Mouse (Mus musculus) thymus, postnatal 4 days (tissue): ENCODE data around the gene Prdx2.

Experiments
- DNase-seq: peaks from one replicate; pipeline ENCODE4 v3.0.0; 2021

Gene Prdx2

GRCm38 (mm10) chr8:84949753-84950152 is 19.6 kb upstream of the Prdx2 start:
- no peak for DNase-seq

GRCm38 (mm10) chr8:84952612-84953255 is 16.7 kb upstream of the Prdx2 start:
- no peak for DNase-seq

DNA sequence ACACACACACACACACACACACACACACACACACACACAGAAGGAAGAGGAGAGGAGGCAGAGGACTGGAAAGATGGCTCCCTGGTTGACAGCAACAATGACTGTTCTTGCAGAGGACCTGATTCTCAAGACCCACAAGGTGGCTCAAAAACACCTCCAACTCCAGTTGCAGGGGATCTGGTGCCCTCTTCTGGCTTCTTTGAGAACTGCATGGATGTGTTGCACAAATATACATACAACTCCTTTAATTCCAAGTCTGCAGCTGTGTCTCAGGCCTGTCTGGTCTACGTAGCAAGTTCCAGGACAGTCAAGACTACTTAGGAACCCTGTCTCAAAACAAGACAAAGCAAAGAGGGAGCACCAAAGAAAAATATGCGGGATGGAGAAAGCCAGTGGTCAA is 12.6 kb upstream of the Prdx2 start:
- peak; percentile 87 for DNase-seq

DNA sequence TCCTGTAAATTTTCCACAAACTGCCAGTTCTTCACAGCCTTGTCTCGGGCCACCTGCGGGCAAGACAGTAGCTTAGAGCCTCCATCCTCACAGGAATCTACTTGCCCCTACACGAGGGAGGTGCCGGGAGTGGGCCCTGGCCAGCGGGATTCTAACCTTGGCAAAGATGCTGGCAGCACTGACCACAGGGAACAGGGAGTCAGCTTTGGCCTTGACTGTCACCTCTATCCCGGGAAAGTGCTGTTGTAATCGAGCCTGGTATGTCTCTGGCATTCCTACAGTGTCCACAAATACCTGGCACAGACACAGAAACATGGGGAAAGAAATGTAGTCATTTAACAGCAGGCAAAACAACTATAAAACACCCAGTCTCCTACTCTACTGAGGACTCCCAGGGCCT is 9.6 kb upstream of the Prdx2 start:
- DNase-seq = no peak

DNA sequence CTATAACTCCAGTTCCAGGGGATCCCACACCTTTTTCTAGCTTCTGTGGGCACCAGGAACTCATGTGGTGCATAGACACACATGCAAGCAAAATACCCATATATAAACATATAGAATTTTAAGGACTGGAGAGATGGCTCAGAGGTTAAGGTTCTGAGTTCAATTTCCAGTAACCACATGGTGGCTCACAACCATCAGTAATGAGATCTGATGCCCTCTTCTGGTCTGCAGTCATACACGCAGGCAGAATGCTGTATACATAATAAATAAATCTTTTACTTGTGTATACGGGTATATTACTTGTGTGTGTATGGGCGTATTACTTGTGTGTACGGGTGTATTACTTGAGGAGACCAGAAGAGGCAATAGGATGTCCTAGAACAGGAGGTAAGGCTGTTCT is 5.4 kb upstream of the Prdx2 start:
- DNase-seq = no peak

DNA sequence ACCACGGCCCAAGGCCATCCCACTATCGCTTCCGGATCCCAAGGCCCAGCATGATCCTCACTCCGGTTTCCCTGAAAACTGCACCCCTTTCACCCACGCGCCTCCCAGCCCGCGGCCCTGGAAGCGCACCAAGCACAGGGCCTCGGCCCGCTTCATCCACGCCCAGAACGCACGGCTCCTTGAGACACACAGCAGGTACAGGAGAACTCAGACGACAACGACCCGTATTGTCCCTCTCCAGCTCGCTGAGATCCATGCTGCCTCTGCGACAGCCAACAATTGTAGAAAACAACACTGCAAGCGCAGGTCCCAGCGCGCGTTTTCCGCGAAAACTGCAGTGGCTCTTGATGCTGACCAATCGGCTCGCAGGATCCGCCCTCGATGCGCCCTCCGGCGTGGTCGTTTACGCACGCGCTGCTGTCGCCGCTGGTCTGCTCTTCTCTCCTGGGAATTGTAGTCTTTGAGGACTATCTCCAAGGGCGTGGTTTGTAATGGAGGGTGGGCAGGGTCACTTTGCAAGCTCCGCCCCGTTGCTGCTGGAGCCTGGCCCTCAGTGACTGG is 3.6 kb upstream of the Prdx2 start:
- peak; percentile 90 for DNase-seq

- DNase-seq = peak; percentile 54
Measured at GRCm38 (mm10) chr8:84966603-84967002, 2.8 kb upstream of the Prdx2 start.

DNA sequence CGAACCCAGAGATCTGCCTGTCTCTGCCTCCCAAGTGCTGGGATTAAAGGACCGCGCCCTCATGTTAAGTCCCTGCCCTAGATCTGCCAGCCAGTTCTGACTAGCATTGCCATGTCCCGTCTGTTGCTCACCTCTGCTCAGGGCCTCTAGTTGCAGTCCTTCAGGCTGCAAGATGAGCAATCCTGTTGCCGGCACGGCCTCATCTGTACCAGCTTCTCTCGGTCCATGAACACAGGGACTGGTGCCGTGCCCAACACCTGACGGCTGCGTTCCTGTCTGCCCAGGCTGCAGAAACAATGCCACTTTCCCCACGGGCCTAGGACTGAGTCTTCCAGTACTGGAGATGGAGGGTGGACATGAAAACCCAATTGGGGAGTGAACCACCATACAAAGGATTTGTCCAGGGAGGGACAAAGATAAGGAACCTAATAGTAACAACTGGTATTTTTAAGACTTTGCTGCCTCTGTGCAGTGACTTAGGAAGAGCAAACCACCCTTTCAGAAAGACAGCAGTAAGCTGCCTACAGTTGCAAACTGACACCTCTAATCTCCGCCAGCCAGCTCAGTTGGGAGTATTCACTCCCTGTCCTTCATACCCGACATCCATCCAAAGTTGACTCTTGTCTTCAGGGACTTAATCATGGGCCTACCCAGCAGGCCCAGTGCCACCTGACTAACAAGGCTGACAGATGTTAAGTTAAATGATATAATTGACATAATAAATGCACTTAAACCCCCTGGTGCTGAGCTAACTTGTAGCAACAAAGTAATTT is 1.7 kb upstream of the Prdx2 start:
- no peak for DNase-seq

DNA sequence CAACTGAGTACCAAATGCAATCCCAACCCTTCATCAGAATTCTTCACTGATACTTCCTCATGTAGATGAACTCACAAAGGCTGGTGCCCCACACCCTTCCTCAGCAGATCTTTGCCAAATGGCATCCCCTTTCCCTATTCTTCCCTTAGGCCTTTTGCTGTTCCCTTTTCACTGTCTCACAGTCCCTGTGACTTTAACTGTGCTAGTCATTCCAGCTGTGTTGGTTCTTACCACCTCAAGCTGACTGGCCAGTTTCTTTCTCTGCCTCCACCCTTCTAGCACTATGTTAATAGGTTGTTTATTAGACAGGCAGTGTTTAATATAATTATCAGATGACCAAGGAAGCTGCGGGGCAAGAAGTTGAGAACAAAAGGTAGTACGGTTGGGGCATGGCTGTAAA is 737 bp upstream of the Prdx2 start:
- no peak for DNase-seq

DNA sequence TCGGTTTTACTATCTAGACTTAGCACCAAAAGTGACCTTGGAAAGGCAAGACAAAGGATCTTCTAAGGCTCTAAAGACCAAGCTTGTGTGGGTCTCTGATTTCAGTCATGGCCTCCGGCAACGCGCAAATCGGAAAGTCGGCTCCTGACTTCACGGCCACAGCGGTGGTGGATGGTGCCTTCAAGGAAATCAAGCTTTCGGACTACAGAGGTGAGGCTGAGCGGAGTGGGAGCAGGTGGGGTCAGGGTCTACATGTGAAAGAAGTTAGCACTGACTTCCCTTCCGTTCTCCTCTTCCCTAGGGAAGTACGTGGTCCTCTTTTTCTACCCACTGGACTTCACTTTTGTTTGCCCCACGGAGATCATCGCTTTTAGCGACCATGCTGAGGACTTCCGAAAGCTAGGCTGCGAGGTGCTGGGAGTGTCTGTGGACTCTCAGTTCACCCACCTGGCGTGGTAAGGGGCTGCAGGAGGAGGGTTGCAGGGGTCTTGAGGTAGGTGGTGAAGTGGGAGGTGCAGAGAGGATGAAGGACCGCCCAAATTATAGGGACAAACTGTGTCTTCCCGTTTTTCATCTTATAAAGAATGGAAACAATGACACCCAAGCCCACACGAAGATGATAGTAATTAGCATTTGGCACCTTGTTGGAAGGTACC is 876 bp downstream of the Prdx2 start:
- peak; percentile 32 for DNase-seq

GRCm38 (mm10) chr8:84970913-84971312 is 1.5 kb downstream of the Prdx2 start:
- no peak for DNase-seq

- no peak for DNase-seq
Measured at GRCm38 (mm10) chr8:84973079-84973478, 3.7 kb downstream of the Prdx2 start.

GRCm38 (mm10) chr8:84973803-84974542 is 4.6 kb downstream of the Prdx2 start:
- peak; percentile 42 for DNase-seq

DNA sequence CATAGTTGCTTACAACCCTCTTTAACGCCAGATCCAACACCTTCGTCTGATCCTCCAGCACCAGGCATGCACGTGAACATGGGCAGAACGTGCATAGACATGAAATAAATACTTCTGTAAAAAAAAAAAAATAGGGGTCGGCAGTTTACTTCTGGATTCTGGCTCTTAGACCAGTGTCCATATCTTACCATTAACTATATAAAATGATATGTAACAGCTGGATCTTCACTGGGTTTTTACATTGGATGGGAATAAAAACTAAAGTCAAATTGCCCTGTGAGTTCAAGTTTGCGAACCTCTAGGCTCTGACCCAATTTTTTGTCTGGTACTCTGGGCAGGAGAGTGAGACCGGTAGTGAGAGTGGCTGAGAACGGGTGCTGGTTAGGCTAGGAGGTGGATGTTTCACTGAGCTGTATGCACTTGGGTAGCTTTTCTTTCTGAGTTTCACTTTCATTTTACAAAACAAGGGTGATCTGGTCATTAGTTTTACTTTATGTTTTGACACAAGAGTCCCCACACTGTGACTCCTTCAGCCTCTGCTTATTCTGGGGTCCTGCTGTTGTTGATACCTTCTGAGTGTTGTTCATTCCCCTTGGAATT is 5.3 kb downstream of the Prdx2 start:
- DNase-seq = no peak

DNA sequence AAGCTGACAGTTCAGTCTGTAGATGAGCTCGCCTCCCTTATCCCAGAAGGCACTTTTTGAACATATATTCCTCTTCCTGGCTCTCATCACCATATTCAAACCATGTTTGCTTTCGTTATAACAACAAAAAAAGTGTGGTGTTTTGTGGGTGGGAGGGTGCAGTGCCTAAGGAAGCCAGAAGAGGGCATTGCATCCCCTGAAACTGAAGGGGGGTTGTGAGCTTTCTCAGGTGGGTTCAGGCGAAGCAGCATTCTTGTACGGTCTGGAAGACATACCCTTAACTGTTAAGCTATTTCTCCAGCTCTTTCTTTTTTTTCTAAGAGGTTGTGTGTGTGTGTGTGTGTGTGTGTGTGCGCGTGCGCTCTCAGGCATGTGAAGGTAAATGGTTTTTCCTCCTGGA is 6.0 kb downstream of the Prdx2 start:
- DNase-seq = peak; percentile 90

- DNase-seq = peak; percentile 93
Measured at GRCm38 (mm10) chr8:84976031-84976762, 6.8 kb downstream of the Prdx2 start.

DNA sequence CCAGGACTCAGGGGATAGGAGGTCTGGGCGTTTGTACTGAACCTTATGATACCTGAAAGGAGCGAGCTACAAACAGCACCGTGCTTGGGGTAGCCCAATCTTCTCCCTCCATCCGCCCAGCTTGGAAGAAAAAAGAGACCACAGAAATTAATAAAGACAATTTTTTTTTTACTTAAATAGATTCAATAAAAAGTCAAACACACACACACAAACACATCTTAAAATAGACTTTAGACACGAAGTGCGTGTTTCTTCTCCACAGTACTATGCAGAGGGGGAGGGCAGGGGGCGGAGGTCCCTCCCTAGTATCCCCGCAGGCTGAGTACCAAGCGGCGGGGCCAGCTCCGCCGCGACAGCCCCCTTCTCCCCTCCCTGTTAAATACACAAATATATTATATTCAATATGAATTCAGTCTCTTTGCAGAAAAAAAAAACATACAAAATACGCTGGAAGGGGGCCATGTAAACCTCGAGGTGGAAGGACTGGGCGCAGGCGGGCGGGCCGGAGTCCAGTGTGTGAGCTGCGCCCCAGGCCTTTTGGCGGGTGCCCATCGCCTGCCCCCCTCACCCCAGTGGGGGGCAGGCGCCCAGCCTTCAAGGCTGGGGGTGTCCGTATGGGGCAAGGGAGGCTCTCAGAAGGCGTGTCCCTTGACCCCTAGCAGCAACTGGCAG is 7.5 kb downstream of the Prdx2 start:
- peak; percentile 53 for DNase-seq

GRCm38 (mm10) chr8:84977435-84978247 is 8.3 kb downstream of the Prdx2 start:
- DNase-seq = peak; percentile 85

GRCm38 (mm10) chr8:84978248-84978940 is 9.0 kb downstream of the Prdx2 start, which contains the start of gene Junb:
Gene Junb (minus strand): TSS chr8:84978718.
- peak; percentile 93 for DNase-seq
